Mouse (Mus musculus): ENCODE measurements around the gene Usp6nl. TPM values are rescaled to one million over a fixed set of nuclear protein-coding genes. Genes with fewer than 3 reads are reported as not detected.

Gene Usp6nl
- polyA plus RNA-seq, 1 experiment from 2014 or later, result 10.9 TPM

- Histone ChIP-seq H3K27me3 (no peaks in the 10 kb centered on the region), H3K9me3 (no peaks in the 10 kb centered on the region), H3K4me3 (no peak overlapping the region), H3K27ac (no peak overlapping the region), H3K36me3 (no peaks in the 10 kb centered on the region; the same call in 1 of the 2 replicates), H3K4me2 (no peak overlapping the region), H3K4me1 (peaks cover 23% of the 10 kb centered on the region), H3K9ac (no peak overlapping the region)
- ATAC-seq (ENCODE audit: insufficient number of reproducible peaks, insufficient read depth, low FRiP score, low TSS enrichment, low read depth), result no peak
- 79% methylated on average over 14 of the region's 14 CpGs for WGBS
Observed at GRCm38 (mm10) chr2:6335032-6335735, 12.7 kb downstream of the Usp6nl start.

- Histone ChIP-seq H3K4me1 (peaks cover 29% of the 10 kb centered on the region), H3K36me3 (no peaks in the 10 kb centered on the region; the same call in 1 of the 2 replicates), H3K9me3 (no peaks in the 10 kb centered on the region), H3K27me3 (no peaks in the 10 kb centered on the region), H3K9ac (no peak overlapping the region), H3K4me3 (no peak overlapping the region), H3K4me2 (no peak overlapping the region), H3K27ac (no peak overlapping the region)
- no peak for ATAC-seq (ENCODE audit: insufficient number of reproducible peaks, insufficient read depth, low FRiP score, low TSS enrichment, low read depth)
- WGBS, result 96% methylated on average over 1 of the region's 1 CpGs
Observed at GRCm38 (mm10) chr2:6336013-6336412, 13.5 kb downstream of the Usp6nl start.

- no peak overlapping the region for H3K4me2 ChIP-seq
- H3K27me3 ChIP-seq, result no peaks in the 10 kb centered on the region
- no peak overlapping the region for H3K4me3 ChIP-seq
- H3K9ac ChIP-seq, result no peak overlapping the region
- H3K27ac ChIP-seq, result no peak overlapping the region
- H3K4me1 ChIP-seq, result peaks cover 34% of the 10 kb centered on the region
- no peak for ATAC-seq (ENCODE audit: insufficient number of reproducible peaks, insufficient read depth, low FRiP score, low TSS enrichment, low read depth)
- no peaks in the 10 kb centered on the region; the same call in 1 of the 2 replicates for H3K36me3 ChIP-seq
- no peaks in the 10 kb centered on the region for H3K9me3 ChIP-seq
- 81% methylated on average over 3 of the region's 3 CpGs for WGBS
Observed at GRCm38 (mm10) chr2:6336649-6337048, 14.2 kb downstream of the Usp6nl start.

- ATAC-seq (ENCODE audit: insufficient number of reproducible peaks, insufficient read depth, low FRiP score, low TSS enrichment, low read depth), result no peak
- H3K36me3 ChIP-seq, result no peaks in the 10 kb centered on the region; the same call in 1 of the 2 replicates
- WGBS, result 75% methylated on average over 2 of the region's 2 CpGs
Observed at GRCm38 (mm10) chr2:6337436-6337835, 15.0 kb downstream of the Usp6nl start.

GRCm38 (mm10) chr2:6338031-6338629 is 15.7 kb downstream of the Usp6nl start:
- H3K4me2 ChIP-seq, result no peak overlapping the region
- no peak overlapping the region for H3K9ac ChIP-seq
- ATAC-seq (ENCODE audit: insufficient number of reproducible peaks, insufficient read depth, low FRiP score, low TSS enrichment, low read depth), result no peak
- peaks cover 32% of the 10 kb centered on the region for H3K4me1 ChIP-seq
- WGBS, result 84% methylated on average over 9 of the region's 9 CpGs
- no peaks in the 10 kb centered on the region for H3K9me3 ChIP-seq
- no peaks in the 10 kb centered on the region; the same call in 1 of the 2 replicates for H3K36me3 ChIP-seq
- H3K27me3 ChIP-seq, result no peaks in the 10 kb centered on the region
- H3K4me3 ChIP-seq, result no peak overlapping the region
- no peak overlapping the region for H3K27ac ChIP-seq

More at GRCm38 (mm10) chr2:6337436-6337835, 15.0 kb downstream of the Usp6nl start:
- Histone ChIP-seq H3K4me1 (peaks cover 35% of the 10 kb centered on the region), H3K4me3 (no peak overlapping the region), H3K4me2 (no peak overlapping the region), H3K27me3 (no peaks in the 10 kb centered on the region), H3K9ac (no peak overlapping the region), H3K27ac (no peak overlapping the region), H3K9me3 (no peaks in the 10 kb centered on the region)

GRCm38 (mm10) chr2:6340439-6340838 is 18.0 kb downstream of the Usp6nl start:
- peaks cover 1% of the 10 kb centered on the region for H3K36me3 ChIP-seq
- H3K4me3 ChIP-seq, result no peak overlapping the region
- H3K9ac ChIP-seq, result no peak overlapping the region
- no peak overlapping the region for H3K27ac ChIP-seq
- H3K9me3 ChIP-seq, result no peaks in the 10 kb centered on the region
- H3K4me1 ChIP-seq, result peaks cover 24% of the 10 kb centered on the region
- no peaks in the 10 kb centered on the region for H3K27me3 ChIP-seq
- no peak overlapping the region for H3K4me2 ChIP-seq
- WGBS, result 94% methylated on average over 2 of the region's 2 CpGs
- no peak for ATAC-seq (ENCODE audit: insufficient number of reproducible peaks, insufficient read depth, low FRiP score, low TSS enrichment, low read depth)

GRCm38 (mm10) chr2:6341496-6341895 is 19.0 kb downstream of the Usp6nl start:
- Histone ChIP-seq H3K9me3 (no peaks in the 10 kb centered on the region), H3K4me3 (no peak overlapping the region), H3K27ac (no peak overlapping the region), H3K4me1 (peaks cover 24% of the 10 kb centered on the region), H3K27me3 (no peaks in the 10 kb centered on the region), H3K36me3 (peaks cover 10% of the 10 kb centered on the region), H3K4me2 (no peak overlapping the region), H3K9ac (no peak overlapping the region)
- no peak for ATAC-seq (ENCODE audit: insufficient number of reproducible peaks, insufficient read depth, low FRiP score, low TSS enrichment, low read depth)
- 75% methylated on average over 7 of the region's 7 CpGs for WGBS

GRCm38 (mm10) chr2:6349256-6350092 is 27.0 kb downstream of the Usp6nl start:
- Histone ChIP-seq H3K27ac (no peak overlapping the region), H3K4me3 (no peak overlapping the region), H3K36me3 (peaks cover 10% of the 10 kb centered on the region), H3K9me3 (no peaks in the 10 kb centered on the region), H3K27me3 (no peaks in the 10 kb centered on the region), H3K4me2 (no peak overlapping the region), H3K4me1 (peaks cover 42% of the 10 kb centered on the region), H3K9ac (no peak overlapping the region)
- 76% methylated on average over 11 of the region's 11 CpGs for WGBS
- ATAC-seq (ENCODE audit: insufficient number of reproducible peaks, insufficient read depth, low FRiP score, low TSS enrichment, low read depth), result peak; percentile 69; the same call in 1 of the 2 replicates

- peaks cover 10% of the 10 kb centered on the region for H3K36me3 ChIP-seq
- H3K27me3 ChIP-seq, result no peaks in the 10 kb centered on the region
- ATAC-seq (ENCODE audit: insufficient number of reproducible peaks, insufficient read depth, low FRiP score, low TSS enrichment, low read depth), result no peak
- no peak overlapping the region for H3K9ac ChIP-seq
- no peak overlapping the region for H3K27ac ChIP-seq
- no peak overlapping the region for H3K4me3 ChIP-seq
- H3K9me3 ChIP-seq, result no peaks in the 10 kb centered on the region
- peaks cover 42% of the 10 kb centered on the region for H3K4me1 ChIP-seq
- H3K4me2 ChIP-seq, result no peak overlapping the region
- WGBS, result 77% methylated on average over 9 of the region's 9 CpGs
Observed at GRCm38 (mm10) chr2:6350164-6350563, 27.7 kb downstream of the Usp6nl start.

- ATAC-seq (ENCODE audit: insufficient number of reproducible peaks, insufficient read depth, low FRiP score, low TSS enrichment, low read depth), result no peak
- Histone ChIP-seq H3K27me3 (no peaks in the 10 kb centered on the region), H3K36me3 (0 out of 2 replicates have a peak, but pooled peaks cover 2% of the 10 kb centered on the region), H3K9me3 (no peaks in the 10 kb centered on the region), H3K4me3 (no peak overlapping the region), H3K4me1 (peaks cover 42% of the 10 kb centered on the region), H3K9ac (no peak overlapping the region), H3K4me2 (no peak overlapping the region), H3K27ac (no peak overlapping the region)
- 47% methylated on average over 7 of the region's 7 CpGs for WGBS
Observed at GRCm38 (mm10) chr2:6350931-6351695, 28.6 kb downstream of the Usp6nl start.

GRCm38 (mm10) chr2:6352541-6352971 is 30.1 kb downstream of the Usp6nl start:
- peak overlapping the region; percentile 57; the same call in 1 of the 2 replicates for H3K9ac ChIP-seq
- H3K27ac ChIP-seq, result peak overlapping the region; percentile 62
- H3K4me1 ChIP-seq, result peaks cover 42% of the 10 kb centered on the region
- H3K36me3 ChIP-seq, result peaks cover 4% of the 10 kb centered on the region; the same call in 1 of the 2 replicates
- no peak for ATAC-seq (ENCODE audit: insufficient number of reproducible peaks, insufficient read depth, low FRiP score, low TSS enrichment, low read depth)
- H3K27me3 ChIP-seq, result no peaks in the 10 kb centered on the region
- H3K4me3 ChIP-seq, result peak overlapping the region; percentile 22
- H3K9me3 ChIP-seq, result no peaks in the 10 kb centered on the region
- 19% methylated on average over 14 of the region's 14 CpGs for WGBS
- peak overlapping the region; percentile 59 for H3K4me2 ChIP-seq

Measured in embryonic facial prominence, embryonic 13.5 days (tissue).